Mouse (Mus musculus): Measurements from ENCODE around the gene Vipas39. TPM values are rescaled to one million over a fixed set of nuclear protein-coding genes. Genes with fewer than 3 reads are reported as not detected.

Gene Vipas39
- polyA plus RNA-seq, 1 experiment, result 72.8 TPM

DNA sequence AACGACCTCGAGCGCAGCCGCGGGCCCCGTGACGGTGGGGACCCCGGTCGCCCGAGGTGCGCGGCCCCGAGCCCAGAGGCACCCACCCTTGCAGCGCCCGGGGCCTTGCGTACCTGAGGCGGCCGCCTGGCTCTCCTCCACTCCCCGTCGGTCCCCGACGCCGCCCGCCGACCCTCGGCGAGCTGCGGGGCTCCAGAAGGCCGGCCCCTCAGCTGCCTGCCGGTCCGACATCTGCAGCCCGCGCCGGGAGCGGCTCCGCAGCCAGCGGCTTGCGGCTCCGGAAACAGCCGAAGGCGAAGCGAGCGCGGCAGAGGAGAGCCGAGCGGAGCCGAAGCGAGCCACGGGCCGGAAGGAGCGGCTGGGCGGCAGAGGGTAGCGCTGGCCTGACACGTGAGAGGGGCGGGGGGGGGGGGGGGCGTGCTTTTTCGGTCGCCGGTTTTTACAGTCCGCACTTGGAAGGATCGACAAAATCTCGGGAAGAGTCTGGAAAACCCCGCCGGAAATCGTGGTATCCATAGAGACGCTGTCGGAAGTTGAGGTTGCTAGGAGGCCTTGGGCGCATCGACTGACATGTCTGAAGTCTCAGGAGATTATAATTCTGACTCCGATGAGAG lies 66.0 kb downstream of the Vipas39 start, which contains the start of gene Tmed8:
TSS of gene Tmed8 (minus strand) at position 482 of the 614 bp plus-strand sequence.
- peak; percentile 64 to 86 for DNase-seq (ENCODE audit: extremely low spot score in 1 of 2, low spot score in 1 of 2)

DNA sequence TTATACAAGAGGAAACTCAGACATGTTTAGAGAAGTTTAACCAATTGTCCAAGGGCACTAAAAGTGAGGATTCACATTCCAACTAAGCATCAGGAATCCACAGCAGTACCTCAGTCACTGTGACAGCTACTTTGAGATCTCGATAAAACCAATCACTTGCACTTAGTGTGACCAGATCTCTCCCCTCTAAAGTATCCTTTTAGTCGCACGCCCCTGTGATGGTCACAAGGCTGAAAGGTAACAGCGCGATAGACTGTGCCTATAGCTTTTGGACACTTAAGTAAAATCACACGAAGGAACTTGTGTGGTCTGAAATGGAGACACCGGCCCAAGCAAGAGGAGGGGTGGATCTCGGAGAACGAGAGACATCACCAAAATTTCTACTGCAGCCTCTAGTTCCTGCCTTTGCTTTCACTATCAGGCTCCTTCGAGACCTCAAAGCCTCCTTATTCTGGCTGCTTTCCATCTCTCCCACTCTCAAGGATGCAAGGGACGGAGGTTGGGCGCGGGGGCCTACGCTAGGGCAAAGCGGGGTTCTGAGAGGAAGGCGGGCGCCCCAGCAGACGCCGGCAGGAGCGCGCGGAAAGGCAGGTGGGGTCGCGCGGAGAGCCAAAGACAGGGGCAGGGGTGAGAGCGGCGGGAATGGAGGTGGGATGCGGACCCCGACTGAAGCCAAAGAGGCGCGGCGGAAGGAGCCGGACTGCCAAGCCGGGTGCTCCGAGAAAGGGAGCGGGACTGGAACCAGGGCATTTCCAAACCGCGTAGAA lies 66.7 kb downstream of the Vipas39 start, which contains the start of gene Samd15:
TSS of gene Samd15 (plus strand) at position 518 of the 767 bp plus-strand sequence.
- peak in 1 of 2 experiments; percentile 63 for DNase-seq (ENCODE audit: extremely low spot score in 1 of 2, low spot score in 1 of 2)

DNA sequence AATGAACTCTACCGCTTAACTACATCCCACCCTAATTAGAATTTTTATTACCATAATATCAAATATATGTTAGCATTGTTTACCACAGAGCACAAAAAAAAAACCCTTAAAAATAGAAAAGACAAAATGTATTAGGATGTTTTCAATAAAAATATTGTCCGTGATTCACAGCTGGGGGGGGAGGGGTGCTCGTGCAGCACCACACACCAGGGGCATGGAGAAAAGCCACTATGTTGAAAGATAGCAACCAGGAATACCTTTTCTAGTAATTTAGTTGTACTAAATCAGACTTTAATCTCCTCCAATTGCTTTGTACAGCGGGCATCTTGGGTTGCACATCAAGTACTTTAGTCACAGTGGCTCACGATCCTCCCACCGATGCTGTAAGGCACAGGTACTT lies 67.3 kb downstream of the Vipas39 start:
- DNase-seq (ENCODE audit: extremely low spot score in 1 of 2, low spot score in 1 of 2), result no peak

DNA sequence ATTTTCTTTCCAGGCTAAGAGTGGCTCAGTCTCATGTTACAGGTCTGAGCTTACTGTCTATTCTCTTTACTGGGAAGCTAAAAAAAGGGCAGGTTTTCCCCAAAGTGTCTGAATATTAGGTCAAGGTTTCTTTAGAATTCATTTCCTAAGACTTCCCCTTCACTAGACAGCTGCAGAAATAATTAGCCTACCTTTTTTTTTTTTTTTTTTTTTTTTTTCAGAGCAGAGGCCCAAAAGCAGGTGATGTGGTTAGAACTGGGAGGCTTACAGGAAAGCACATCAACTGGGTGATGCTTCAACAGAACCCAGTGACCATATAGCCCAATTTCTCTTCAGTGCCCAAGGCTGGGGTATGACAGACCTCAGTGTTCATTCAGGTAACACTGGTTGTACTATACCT lies 69.7 kb downstream of the Vipas39 start:
- no peak for DNase-seq (ENCODE audit: extremely low spot score in 1 of 2, low spot score in 1 of 2)

DNA sequence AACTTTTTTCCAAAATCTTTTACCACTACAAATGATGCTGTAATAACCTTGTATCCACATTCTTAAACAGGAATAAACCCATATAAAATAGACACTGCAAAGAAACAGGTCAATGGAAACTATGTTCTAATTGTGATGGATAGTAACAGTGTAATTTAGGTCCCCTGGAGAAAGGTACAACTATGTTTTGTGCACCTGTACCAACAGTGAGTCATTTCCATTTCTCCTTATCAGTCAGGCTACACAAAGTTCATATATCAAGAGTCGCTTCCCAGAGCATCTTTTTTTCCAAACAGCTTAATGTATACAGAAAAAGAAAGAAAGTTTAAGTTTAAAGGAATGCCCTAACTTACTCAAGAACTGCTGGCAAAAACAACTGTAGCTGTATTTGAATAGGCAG lies 71.0 kb downstream of the Vipas39 start:
- DNase-seq (ENCODE audit: extremely low spot score in 1 of 2, low spot score in 1 of 2), result no peak

DNA sequence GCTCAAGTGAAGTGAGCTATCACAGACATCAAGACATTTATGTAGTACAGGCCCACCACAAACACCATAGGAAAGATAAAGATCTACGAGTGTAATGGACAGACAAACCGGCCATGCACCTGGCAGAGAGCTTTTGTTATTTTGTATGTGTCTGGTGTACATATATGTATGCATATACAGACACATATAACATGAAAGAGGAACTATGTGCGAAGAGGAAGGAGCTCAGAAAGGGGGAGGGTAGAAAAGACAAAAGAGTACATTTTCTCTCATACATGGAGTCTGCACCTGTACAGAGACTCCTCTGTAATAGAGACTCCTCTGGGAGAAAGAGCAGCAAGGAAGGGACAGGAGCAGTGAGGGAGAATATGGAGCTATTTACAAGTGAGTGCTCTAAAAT lies 73.0 kb downstream of the Vipas39 start:
- no peak for DNase-seq (ENCODE audit: extremely low spot score in 1 of 2, low spot score in 1 of 2)

Other genes starting within 250 kb of the Vipas39 start
- gene Tmem63c, start 244.9 kb downstream of the Vipas39 start, polyA plus RNA-seq (2012; rRNA removed), result 26.0 and 31.8 TPM in 2 replicates
- gene Ngb, start 163.7 kb downstream of the Vipas39 start, polyA plus RNA-seq (2012; rRNA removed), result 3.2 and 4.2 TPM in 2 replicates
- gene Gstz1, start 119.1 kb downstream of the Vipas39 start, polyA plus RNA-seq (2012; rRNA removed), result 80.2 and 90.2 TPM in 2 replicates
- 18.4 and 21.0 TPM in 2 replicates for gene Pomt2, start 118.3 kb downstream of the Vipas39 start, polyA plus RNA-seq (2012; rRNA removed)
- gene Samd15, start 66.5 kb downstream of the Vipas39 start, polyA plus RNA-seq (2012; rRNA removed), result 2.3 and 2.9 TPM in 2 replicates
- 18.6 and 21.4 TPM in 2 replicates for gene Tmed8, start 65.8 kb downstream of the Vipas39 start, polyA plus RNA-seq (2012; rRNA removed)
- 1.5 and 1.8 TPM in 2 replicates for gene Noxred1, start 27.5 kb downstream of the Vipas39 start, polyA plus RNA-seq (2012; rRNA removed)
- gene Ahsa1, start 223 bp upstream of the Vipas39 start, polyA plus RNA-seq (2012; rRNA removed), result 177 and 187 TPM in 2 replicates
- 0.18 and 0.42 TPM in 2 replicates for gene Ism2, start 33.4 kb upstream of the Vipas39 start, polyA plus RNA-seq (2012; rRNA removed)
- gene Sptlc2, start 122.1 kb upstream of the Vipas39 start, polyA plus RNA-seq (2012; rRNA removed), result 19.3 and 22.8 TPM in 2 replicates
- 66.7 and 70.4 TPM in 2 replicates for gene Slirp, start 177.6 kb upstream of the Vipas39 start, polyA plus RNA-seq (2012; rRNA removed)
- 17.3 and 20.0 TPM in 2 replicates for gene Alkbh1, start 177.8 kb upstream of the Vipas39 start, polyA plus RNA-seq (2012; rRNA removed)
- gene Snw1, start 206.0 kb upstream of the Vipas39 start, polyA plus RNA-seq (2012; rRNA removed), result 37.3 and 42.9 TPM in 2 replicates
- not detected in 2 replicates for gene Gm5788, start 228.5 kb upstream of the Vipas39 start, polyA plus RNA-seq (2012; rRNA removed)
- gene Gm8300, start 248.1 kb upstream of the Vipas39 start, polyA plus RNA-seq (2012; rRNA removed), result not detected in 2 replicates

Measured in frontal cortex, adult 2 months (tissue).